ENCODE assay signal across 27 mouse cellular contexts in the genomic region with DNA sequence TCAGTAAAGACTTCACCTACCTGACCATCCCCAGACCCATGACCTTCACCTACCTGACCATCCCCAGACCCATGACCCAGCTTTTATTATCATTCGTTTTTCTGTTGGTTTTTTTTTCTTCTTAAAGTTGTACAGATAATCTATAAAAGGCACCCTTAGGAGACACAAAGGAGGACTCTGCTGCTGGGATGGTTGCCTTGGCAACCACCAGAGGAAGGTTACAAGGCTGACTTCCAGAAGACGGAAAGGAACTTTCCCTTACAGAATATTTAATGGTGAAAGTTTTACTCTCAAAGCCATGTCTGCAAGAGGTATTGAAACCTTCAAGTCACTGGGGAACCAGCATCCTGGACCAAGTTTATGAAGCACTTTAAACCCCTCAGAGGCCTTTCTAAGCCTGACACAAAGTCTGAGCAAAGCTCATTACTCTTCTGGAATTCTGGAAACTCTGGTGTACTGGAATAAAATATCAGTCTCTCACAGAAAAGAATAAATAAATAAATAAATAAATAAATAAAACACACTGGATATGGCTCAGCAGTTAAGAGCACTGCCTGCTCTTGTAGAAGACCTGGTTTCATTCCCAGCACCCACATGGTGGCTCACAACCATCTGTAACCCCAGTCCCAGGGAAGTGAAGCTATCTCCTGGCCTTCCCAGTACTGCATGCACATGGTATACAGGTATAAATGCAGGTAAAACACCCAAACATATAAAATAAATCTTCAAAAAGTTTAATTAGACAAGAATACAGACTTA. TPM values are rescaled to one million over a fixed set of nuclear protein-coding genes. Genes with fewer than 3 reads are reported as not detected.
DNase-seq lines count a peak whose midpoint lies in the region; ATAC-seq and TF ChIP-seq lines count a peak whose summit lies in the region.
"Had no signal": no experiment of that assay in that cellular context is flagged by ENCODE, and none has a peak within 500 bp of the region (broad histone marks: within the 10 kb centered on the region; RNA-seq: fewer than 3 reads in every experiment).

No protein-coding gene starts in this region.

- H3K4me2 ChIP-seq in embryonic facial prominence, embryonic 13.5 days = peak overlapping the region; percentile 99
- H3K4me2 ChIP-seq in lung, postnatal 0 days (replicated peaks; ENCODE audit: low read depth, low read length) = no peak overlapping the region
- H3K4me2 ChIP-seq in limb, embryonic 13.5 days (replicated peaks) = peak overlapping the region; percentile 99; the same call in 1 of the 2 replicates
- H3K4me2 ChIP-seq: heart, embryonic 13.5 days had no signal

- H3K36me3 ChIP-seq in embryonic facial prominence, embryonic 13.5 days = no peaks in the 10 kb centered on the region
- no peaks in the 10 kb centered on the region for H3K36me3 ChIP-seq in embryonic facial prominence, embryonic 10.5 days (replicated peaks)
- no peaks in the 10 kb centered on the region for H3K36me3 ChIP-seq in lung, postnatal 0 days (ENCODE audit: insufficient read depth, low read length)
- H3K36me3 ChIP-seq in limb, embryonic 13.5 days = no peaks in the 10 kb centered on the region
- H3K36me3 ChIP-seq: forebrain, embryonic 10.5 days; G1E; heart, embryonic 13.5 days; hindbrain, embryonic 15.5 days; limb, embryonic 15.5 days; lung, embryonic 15.5 days had no signal

- TF ChIP-seq EP300 in lung, postnatal 0 days (IDR thresholded peaks at IDR 0.05) = no peak

- DNase-seq in embryonic facial prominence, embryonic 10.5 days (ENCODE audit: low spot score) = no peak
- no peak for DNase-seq in layer of hippocampus, adult 2 months (ENCODE audit: low spot score in 2 of 2)
- no peak for DNase-seq in layer of hippocampus, adult 11-12 months (ENCODE audit: low spot score)
- no peak for DNase-seq in lung, postnatal 0 days (ENCODE audit: low spot score)
- DNase-seq in lung, postnatal 10 days = no peak
- DNase-seq in adrenal gland, adult 8-10 months = no peak
- DNase-seq: adrenal gland, postnatal 14 days; cerebellum, adult 11-12 months; cerebellum, adult 9-11 months; gastrocnemius, postnatal 10 days; heart, postnatal 10 days; kidney, adult 9 months; kidney, postnatal 14 days; layer of hippocampus, postnatal 36 days; midbrain, embryonic 14.5 days; right cerebral cortex, postnatal 25 days; thymus, postnatal 14 days had no signal

- H3K27me3 ChIP-seq in embryonic facial prominence, embryonic 13.5 days = 0 out of 2 replicates have a peak, but pooled peaks cover 3% of the 10 kb centered on the region
- H3K27me3 ChIP-seq in embryonic facial prominence, embryonic 10.5 days (replicated peaks; ENCODE audit: low read depth, poor library complexity, severe bottlenecking) = peaks cover 59% of the 10 kb centered on the region
- H3K27me3 ChIP-seq in lung, postnatal 0 days (replicated peaks; ENCODE audit: insufficient read depth, low read length) = no peaks in the 10 kb centered on the region
- H3K27me3 ChIP-seq in limb, embryonic 13.5 days = no peaks in the 10 kb centered on the region
- H3K27me3 ChIP-seq: hindbrain, embryonic 15.5 days; limb, embryonic 15.5 days; Patski had no signal

- ATAC-seq in embryonic facial prominence, embryonic 13.5 days (ENCODE audit: insufficient number of reproducible peaks, insufficient read depth, low FRiP score, low TSS enrichment, low read depth) = no peak
- no peak for ATAC-seq in lung, postnatal 0 days
- no peak for ATAC-seq in limb, embryonic 13.5 days (ENCODE audit: low FRiP score, low read depth)
- ATAC-seq: Patski had no signal

- no peaks in the 10 kb centered on the region for H3K9me3 ChIP-seq in embryonic facial prominence, embryonic 13.5 days
- H3K9me3 ChIP-seq in embryonic facial prominence, embryonic 10.5 days = no peaks in the 10 kb centered on the region
- H3K9me3 ChIP-seq in lung, postnatal 0 days (ENCODE audit: low read length) = no peaks in the 10 kb centered on the region
- no peaks in the 10 kb centered on the region for H3K9me3 ChIP-seq in limb, embryonic 13.5 days
- H3K9me3 ChIP-seq: forebrain, embryonic 10.5 days; heart, embryonic 13.5 days; hindbrain, embryonic 15.5 days; limb, embryonic 15.5 days; lung, embryonic 15.5 days had no signal

- no peak overlapping the region for H3K27ac ChIP-seq in embryonic facial prominence, embryonic 13.5 days
- H3K27ac ChIP-seq in embryonic facial prominence, embryonic 10.5 days (replicated peaks) = no peak overlapping the region
- H3K27ac ChIP-seq in layer of hippocampus, adult 2 months = peak overlapping the region; percentile 94; the same call in 1 of the 2 replicates
- H3K27ac ChIP-seq in lung, postnatal 0 days (ENCODE audit: low read length) = 0 out of 2 replicates have a peak overlapping the region, but pooled peaks have one; percentile 14
- H3K27ac ChIP-seq in limb, embryonic 13.5 days = no peak overlapping the region
- H3K27ac ChIP-seq: forebrain, embryonic 10.5 days; heart, embryonic 13.5 days; hindbrain, embryonic 15.5 days; limb, embryonic 15.5 days; liver, embryonic 14.5 days had no signal

- H3K4me3 ChIP-seq in embryonic facial prominence, embryonic 13.5 days = peak overlapping the region; percentile 9; the same call in 1 of the 2 replicates
- H3K4me3 ChIP-seq in embryonic facial prominence, embryonic 10.5 days = no peak overlapping the region
- peak overlapping the region; percentile 63; the same call in 1 of the 2 replicates for H3K4me3 ChIP-seq in layer of hippocampus, adult 2 months
- H3K4me3 ChIP-seq in lung, postnatal 0 days (ENCODE audit: low read depth, low read length) = no peak overlapping the region
- 0 out of 2 replicates have a peak overlapping the region, but pooled peaks have one; percentile 71 for H3K4me3 ChIP-seq in limb, embryonic 13.5 days
- H3K4me3 ChIP-seq: forebrain, embryonic 10.5 days had no signal

- 49% methylated on average over 2 of the region's 2 CpGs for WGBS in embryonic facial prominence, embryonic 13.5 days
- 63% methylated on average over 2 of the region's 2 CpGs for WGBS in embryonic facial prominence, embryonic 10.5 days
- WGBS in lung, postnatal 0 days = 32% methylated on average over 2 of the region's 2 CpGs
- WGBS in limb, embryonic 13.5 days = 50% methylated on average over 2 of the region's 2 CpGs

- H3K9ac ChIP-seq in embryonic facial prominence, embryonic 13.5 days = no peak overlapping the region
- H3K9ac ChIP-seq in lung, postnatal 0 days (replicated peaks; ENCODE audit: low read depth) = no peak overlapping the region
- H3K9ac ChIP-seq in limb, embryonic 13.5 days = no peak overlapping the region
- H3K9ac ChIP-seq: heart, embryonic 13.5 days; hindbrain, embryonic 15.5 days; limb, embryonic 15.5 days; liver, embryonic 14.5 days; lung, embryonic 15.5 days had no signal

- TF ChIP-seq CTCF in layer of hippocampus, adult 2 months (conservative IDR thresholded peaks at IDR 0.05) = no peak
- TF ChIP-seq CTCF in lung, postnatal 0 days (IDR thresholded peaks at IDR 0.05) = no peak

- H3K4me1 ChIP-seq in embryonic facial prominence, embryonic 13.5 days = peaks cover 58% of the 10 kb centered on the region
- peaks cover 42% of the 10 kb centered on the region for H3K4me1 ChIP-seq in embryonic facial prominence, embryonic 10.5 days
- H3K4me1 ChIP-seq in lung, postnatal 0 days (ENCODE audit: insufficient read depth, low read depth, low read length) = peaks cover 8% of the 10 kb centered on the region; the same call in 1 of the 2 replicates
- peaks cover 71% of the 10 kb centered on the region for H3K4me1 ChIP-seq in limb, embryonic 13.5 days

RNA-seq across cellular contexts. Expression of a gene that starts 3.2 kb away (rescaled TPM):
- polyA plus RNA-seq in embryonic facial prominence, embryonic 13.5 days (2015; fragmentation: Nextera tagmentation; extraction: Ambion mirVana) = 148 TPM in 2 replicates
- 98.8 and 111 TPM in 2 replicates for polyA plus RNA-seq in embryonic facial prominence, embryonic 10.5 days (2016; fragmentation: Nextera tagmentation; extraction: Ambion mirVana)
- total RNA-seq in layer of hippocampus, adult 2 months (2021) = 10 to 100 TPM; 44.2 to 44.8 TPM
- 104 and 108 TPM in 2 replicates for polyA plus RNA-seq in lung, postnatal 0 days (2015; fragmentation: Nextera tagmentation; extraction: Ambion mirVana)
- polyA plus RNA-seq in limb, embryonic 13.5 days (2015; fragmentation: Nextera tagmentation; extraction: Ambion mirVana) = 154 and 156 TPM in 2 replicates
- 10 to 100 TPM; 43.0 to 49.5 (median 45.6) TPM for total RNA-seq in adrenal gland, adult 8-10 months (2022)

Comparison
In these comparisons a context has a peak if more than half of its experiments do, and no peak if none do; other contexts are left out.
1. H3K4me3 ChIP-seq: peak in embryonic facial prominence, embryonic 13.5 days (single experiment), layer of hippocampus, adult 2 months (single experiment) and limb, embryonic 13.5 days (single experiment); none in embryonic facial prominence, embryonic 10.5 days (single experiment) and lung, postnatal 0 days (single experiment).
2. H3K27ac ChIP-seq: peak in layer of hippocampus, adult 2 months (single experiment) and lung, postnatal 0 days (single experiment); none in embryonic facial prominence, embryonic 13.5 days (single experiment), embryonic facial prominence, embryonic 10.5 days (single experiment) and limb, embryonic 13.5 days (single experiment).